Mouse (Mus musculus): ENCODE results near the gene Limch1. TPM values are rescaled to one million over a fixed set of nuclear protein-coding genes. Genes with fewer than 3 reads are reported as not detected.

Limch1 gene
- polyA plus RNA-seq, 1 experiment from 2014 or later: 13.0 TPM

GRCm38 (mm10) chr5:66947958-66948357 is 202.3 kb downstream of the Limch1 start:
- ATAC-seq (ENCODE audit: insufficient read depth, low FRiP score): peak; percentile 50
- Histone ChIP-seq H3K9me3 (replicated peaks; ENCODE audit: control insufficient read depth, low read length) (no peaks in the 10 kb centered on the region), H3K4me3 (replicated peaks; ENCODE audit: low read length) (no peak overlapping the region), H3K27ac (ENCODE audit: low read length) (peak overlapping the region; percentile 38; the same call in 1 of the 2 replicates), H3K4me2 (ENCODE audit: low read depth, low read length) (no peak overlapping the region), H3K4me1 (ENCODE audit: control insufficient read depth, insufficient read depth, low read length) (no peaks in the 10 kb centered on the region), H3K9ac (ENCODE audit: low read length) (no peak overlapping the region), H3K36me3 (ENCODE audit: control insufficient read depth, insufficient read depth, low read length) (no peaks in the 10 kb centered on the region), H3K27me3 (ENCODE audit: control insufficient read depth, insufficient read depth, low read length) (no peaks in the 10 kb centered on the region)
- 42% methylated on average over 6 of the region's 6 CpGs for WGBS

DNA sequence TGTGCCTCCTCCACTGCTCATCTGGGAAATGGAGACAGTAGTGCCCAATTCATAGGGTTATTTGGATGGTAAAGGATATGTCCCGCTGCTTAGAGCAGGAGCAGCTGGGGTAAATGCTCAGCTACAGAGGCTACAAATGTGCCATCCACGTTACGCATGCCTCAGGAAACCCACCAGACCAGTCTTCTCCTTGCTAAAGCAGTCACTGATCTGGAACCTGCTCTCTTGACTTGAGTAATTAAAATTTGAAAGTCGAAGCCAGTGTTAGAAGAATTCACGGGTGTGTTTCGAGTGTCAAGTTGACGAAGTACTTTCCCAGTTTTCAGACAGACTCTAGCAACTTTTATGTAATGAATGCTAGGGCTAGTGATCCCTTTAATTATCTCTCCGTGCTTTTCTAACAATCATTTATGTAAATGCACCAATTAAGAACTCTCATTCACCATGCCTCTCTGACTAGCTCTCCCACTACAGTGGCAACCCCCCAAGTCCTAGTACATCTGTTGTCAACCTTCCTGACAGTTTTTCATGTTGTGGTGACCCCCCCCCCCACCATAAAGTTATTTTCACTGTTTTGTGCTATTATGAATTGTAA is 203.6 kb downstream of the Limch1 start:
- Histone ChIP-seq H3K27ac (ENCODE audit: low read length) (no peak overlapping the region), H3K9ac (ENCODE audit: low read length) (no peak overlapping the region), H3K4me2 (ENCODE audit: low read depth, low read length) (no peak overlapping the region), H3K36me3 (ENCODE audit: control insufficient read depth, insufficient read depth, low read length) (no peaks in the 10 kb centered on the region), H3K27me3 (ENCODE audit: control insufficient read depth, insufficient read depth, low read length) (no peaks in the 10 kb centered on the region), H3K4me1 (ENCODE audit: control insufficient read depth, insufficient read depth, low read length) (no peaks in the 10 kb centered on the region), H3K9me3 (replicated peaks; ENCODE audit: control insufficient read depth, low read length) (no peaks in the 10 kb centered on the region), H3K4me3 (replicated peaks; ENCODE audit: low read length) (no peak overlapping the region)
- ATAC-seq (ENCODE audit: insufficient read depth, low FRiP score): no peak
- 67% methylated on average over 8 of the region's 8 CpGs for WGBS

DNA sequence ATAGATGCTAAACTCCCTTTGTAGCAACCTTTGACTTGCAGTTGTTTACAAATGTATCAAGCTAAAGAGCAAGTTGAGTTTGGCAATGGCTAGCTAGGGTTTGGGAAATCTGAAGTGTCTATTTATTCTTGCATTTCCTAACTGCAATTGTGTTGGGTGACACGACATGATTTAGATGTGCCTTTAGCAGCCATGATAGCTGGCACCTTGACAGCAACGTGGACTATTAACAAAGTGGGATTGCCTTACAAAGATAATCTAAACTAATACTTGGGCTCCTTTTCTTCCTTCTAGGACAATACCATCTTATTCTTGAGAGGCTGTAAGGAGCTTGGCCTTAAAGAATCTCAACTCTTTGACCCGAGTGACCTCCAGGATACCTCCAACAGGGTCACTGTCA is 207.7 kb downstream of the Limch1 start:
- Histone ChIP-seq H3K9ac (ENCODE audit: low read length) (no peak overlapping the region), H3K4me3 (replicated peaks; ENCODE audit: low read length) (no peak overlapping the region), H3K27ac (ENCODE audit: low read length) (no peak overlapping the region), H3K4me1 (ENCODE audit: control insufficient read depth, insufficient read depth, low read length) (no peaks in the 10 kb centered on the region), H3K27me3 (ENCODE audit: control insufficient read depth, insufficient read depth, low read length) (no peaks in the 10 kb centered on the region), H3K9me3 (replicated peaks; ENCODE audit: control insufficient read depth, low read length) (no peaks in the 10 kb centered on the region), H3K4me2 (ENCODE audit: low read depth, low read length) (no peak overlapping the region), H3K36me3 (ENCODE audit: control insufficient read depth, insufficient read depth, low read length) (no peaks in the 10 kb centered on the region)
- WGBS: 55% methylated on average over 3 of the region's 3 CpGs
- no peak for ATAC-seq (ENCODE audit: insufficient read depth, low FRiP score)

DNA sequence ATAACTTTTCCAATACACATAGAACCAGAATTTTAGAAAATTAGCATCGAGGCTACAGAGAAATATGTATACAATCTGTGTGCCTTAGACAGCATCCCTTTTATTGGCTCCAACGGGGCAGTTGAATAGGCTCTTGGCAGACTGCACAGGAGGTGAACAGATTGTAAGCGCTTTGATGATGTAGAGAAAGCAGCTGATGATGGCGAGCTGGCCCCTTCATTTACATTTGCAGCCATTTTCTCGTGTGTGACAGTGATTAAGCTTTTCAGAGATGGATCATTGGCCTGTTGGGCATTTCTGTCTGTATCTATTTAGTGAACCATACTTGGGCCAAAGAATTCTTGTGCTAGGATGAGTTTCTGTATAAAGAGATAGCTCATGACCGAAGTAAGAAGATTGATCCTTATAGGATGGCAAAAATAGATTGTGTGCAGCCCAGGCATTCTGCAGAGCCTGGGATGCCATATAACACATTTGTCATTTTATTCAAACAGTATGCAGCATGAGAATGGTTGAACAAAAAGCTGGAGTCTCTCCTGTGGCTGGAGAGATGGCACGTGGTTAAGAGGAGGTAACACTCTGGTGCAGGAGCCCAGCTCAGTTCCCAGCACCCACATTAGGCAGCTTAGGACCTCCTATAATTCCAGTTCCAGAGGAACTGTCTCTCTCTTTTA is 208.5 kb downstream of the Limch1 start:
- no peak overlapping the region for H3K9ac ChIP-seq (ENCODE audit: low read length)

DNA sequence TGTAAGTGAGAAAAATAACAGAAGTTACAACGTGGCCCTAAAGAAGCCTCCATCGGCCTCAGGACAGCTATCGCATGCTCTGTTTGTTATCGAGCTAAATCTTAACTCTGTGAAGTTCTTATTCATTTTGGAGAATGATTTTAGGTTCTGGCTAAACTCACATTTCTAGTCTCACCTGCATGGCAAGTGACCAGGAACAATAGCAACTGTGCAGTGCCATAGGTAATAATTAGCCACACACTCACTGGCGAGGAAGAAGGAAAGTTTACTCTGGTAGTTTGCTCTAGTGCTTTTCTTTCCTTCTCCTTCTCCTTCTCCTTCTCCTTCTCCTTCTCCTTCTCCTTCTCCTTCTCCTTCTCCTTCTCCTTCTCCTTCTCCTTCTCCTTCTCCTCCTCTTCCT is 209.6 kb downstream of the Limch1 start:
- H3K4me3 ChIP-seq (replicated peaks; ENCODE audit: low read length): no peak overlapping the region
- no peaks in the 10 kb centered on the region for H3K9me3 ChIP-seq (replicated peaks; ENCODE audit: control insufficient read depth, low read length)
- H3K36me3 ChIP-seq (ENCODE audit: control insufficient read depth, insufficient read depth, low read length): no peaks in the 10 kb centered on the region
- no peak for ATAC-seq (ENCODE audit: insufficient read depth, low FRiP score)
- no peak overlapping the region for H3K27ac ChIP-seq (ENCODE audit: low read length)
- WGBS: 63% methylated on average over 5 of the region's 5 CpGs
- no peaks in the 10 kb centered on the region for H3K27me3 ChIP-seq (ENCODE audit: control insufficient read depth, insufficient read depth, low read length)
- no peak overlapping the region for H3K4me2 ChIP-seq (ENCODE audit: low read depth, low read length)
- no peak overlapping the region for H3K9ac ChIP-seq (ENCODE audit: low read length)
- no peaks in the 10 kb centered on the region for H3K4me1 ChIP-seq (ENCODE audit: control insufficient read depth, insufficient read depth, low read length)

More for the DNA sequence above, 208.5 kb downstream of the Limch1 start:
- 73% methylated on average over 7 of the region's 7 CpGs for WGBS
- H3K27me3 ChIP-seq (ENCODE audit: control insufficient read depth, insufficient read depth, low read length): no peaks in the 10 kb centered on the region
- no peaks in the 10 kb centered on the region for H3K9me3 ChIP-seq (replicated peaks; ENCODE audit: control insufficient read depth, low read length)
- no peak overlapping the region for H3K27ac ChIP-seq (ENCODE audit: low read length)
- no peaks in the 10 kb centered on the region for H3K4me1 ChIP-seq (ENCODE audit: control insufficient read depth, insufficient read depth, low read length)
- no peak overlapping the region for H3K4me2 ChIP-seq (ENCODE audit: low read depth, low read length)
- no peak overlapping the region for H3K4me3 ChIP-seq (replicated peaks; ENCODE audit: low read length)
- no peak for ATAC-seq (ENCODE audit: insufficient read depth, low FRiP score)
- H3K36me3 ChIP-seq (ENCODE audit: control insufficient read depth, insufficient read depth, low read length): no peaks in the 10 kb centered on the region

- H3K4me3 ChIP-seq (replicated peaks; ENCODE audit: low read length): no peak overlapping the region
- H3K27ac ChIP-seq (ENCODE audit: low read length): no peak overlapping the region
- 80% methylated on average over 10 of the region's 10 CpGs for WGBS
- H3K9ac ChIP-seq (ENCODE audit: low read length): no peak overlapping the region
- H3K27me3 ChIP-seq (ENCODE audit: control insufficient read depth, insufficient read depth, low read length): no peaks in the 10 kb centered on the region
- no peaks in the 10 kb centered on the region for H3K9me3 ChIP-seq (replicated peaks; ENCODE audit: control insufficient read depth, low read length)
- no peak overlapping the region for H3K4me2 ChIP-seq (ENCODE audit: low read depth, low read length)
- H3K4me1 ChIP-seq (ENCODE audit: control insufficient read depth, insufficient read depth, low read length): no peaks in the 10 kb centered on the region
- no peaks in the 10 kb centered on the region for H3K36me3 ChIP-seq (ENCODE audit: control insufficient read depth, insufficient read depth, low read length)
- ATAC-seq (ENCODE audit: insufficient read depth, low FRiP score): no peak
Measured at GRCm38 (mm10) chr5:66957656-66958055, 212.0 kb downstream of the Limch1 start.

- H3K9ac ChIP-seq (ENCODE audit: low read length): no peak overlapping the region
- no peaks in the 10 kb centered on the region for H3K4me1 ChIP-seq (ENCODE audit: control insufficient read depth, insufficient read depth, low read length)
- no peak overlapping the region for H3K27ac ChIP-seq (ENCODE audit: low read length)
- no peaks in the 10 kb centered on the region for H3K9me3 ChIP-seq (replicated peaks; ENCODE audit: control insufficient read depth, low read length)
- H3K27me3 ChIP-seq (ENCODE audit: control insufficient read depth, insufficient read depth, low read length): no peaks in the 10 kb centered on the region
- H3K36me3 ChIP-seq (ENCODE audit: control insufficient read depth, insufficient read depth, low read length): no peaks in the 10 kb centered on the region
- no peak overlapping the region for H3K4me3 ChIP-seq (replicated peaks; ENCODE audit: low read length)
- no peak for ATAC-seq (ENCODE audit: insufficient read depth, low FRiP score)
- no peak overlapping the region for H3K4me2 ChIP-seq (ENCODE audit: low read depth, low read length)
- 78% methylated on average over 8 of the region's 8 CpGs for WGBS
Measured at GRCm38 (mm10) chr5:66958118-66958517, 212.5 kb downstream of the Limch1 start.

DNA sequence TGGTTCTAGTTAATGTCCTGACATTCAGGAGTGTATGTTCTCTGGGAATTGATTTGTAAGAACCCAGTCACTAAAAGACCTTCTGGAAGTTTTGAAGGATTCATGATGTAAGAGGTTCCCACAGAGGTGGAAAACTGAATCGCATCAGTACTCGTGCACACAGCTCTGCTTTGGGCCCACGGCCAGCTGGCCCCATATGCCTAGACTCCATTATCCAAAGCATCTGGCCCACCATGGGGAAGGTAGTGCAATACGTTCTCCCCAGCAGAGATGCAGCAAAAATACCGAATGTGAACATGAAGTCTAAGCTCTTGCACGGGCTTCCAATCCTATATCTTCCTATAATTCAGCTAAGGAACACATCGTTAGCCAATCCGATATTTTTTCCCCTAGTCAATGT is 214.3 kb downstream of the Limch1 start:
- Histone ChIP-seq H3K4me2 (ENCODE audit: low read depth, low read length) (no peak overlapping the region), H3K36me3 (ENCODE audit: control insufficient read depth, insufficient read depth, low read length) (no peaks in the 10 kb centered on the region), H3K9ac (ENCODE audit: low read length) (no peak overlapping the region), H3K4me1 (ENCODE audit: control insufficient read depth, insufficient read depth, low read length) (no peaks in the 10 kb centered on the region), H3K4me3 (replicated peaks; ENCODE audit: low read length) (no peak overlapping the region), H3K9me3 (replicated peaks; ENCODE audit: control insufficient read depth, low read length) (no peaks in the 10 kb centered on the region), H3K27me3 (ENCODE audit: control insufficient read depth, insufficient read depth, low read length) (no peaks in the 10 kb centered on the region), H3K27ac (ENCODE audit: low read length) (no peak overlapping the region)
- no peak for ATAC-seq (ENCODE audit: insufficient read depth, low FRiP score)
- WGBS: 73% methylated on average over 8 of the region's 8 CpGs

- WGBS: 49% methylated on average over 6 of the region's 6 CpGs
- ATAC-seq (ENCODE audit: insufficient read depth, low FRiP score): no peak
- no peaks in the 10 kb centered on the region for H3K9me3 ChIP-seq (replicated peaks; ENCODE audit: control insufficient read depth, low read length)
- H3K9ac ChIP-seq (ENCODE audit: low read length): no peak overlapping the region
- H3K27me3 ChIP-seq (ENCODE audit: control insufficient read depth, insufficient read depth, low read length): no peaks in the 10 kb centered on the region
- H3K36me3 ChIP-seq (ENCODE audit: control insufficient read depth, insufficient read depth, low read length): no peaks in the 10 kb centered on the region
- H3K4me1 ChIP-seq (ENCODE audit: control insufficient read depth, insufficient read depth, low read length): no peaks in the 10 kb centered on the region
- no peak overlapping the region for H3K27ac ChIP-seq (ENCODE audit: low read length)
- no peak overlapping the region for H3K4me2 ChIP-seq (ENCODE audit: low read depth, low read length)
- no peak overlapping the region for H3K4me3 ChIP-seq (replicated peaks; ENCODE audit: low read length)
Measured at GRCm38 (mm10) chr5:66965442-66965841, 219.8 kb downstream of the Limch1 start.

Measured in stomach, embryonic 16.5 days (tissue).